Mouse (Mus musculus) cerebellum, postnatal 10 days (tissue): Measurements from ENCODE around the gene Cdh4.

ENCODE experiments used
- DNase-seq, 2 experiments: peaks; one replicate each; pipeline ENCODE4 v3.0.0; 2021; ENCODE audit warnings: mixed read lengths in 2 of 2

The Cdh4 gene

GRCm38 (mm10) chr2:179746491-179746890, 304.3 kb downstream of the Cdh4 start:
- no peak for DNase-seq

- DNase-seq: peak in 1 of 2 experiments; percentile 3
Observed at GRCm38 (mm10) chr2:179749399-179749798, 307.2 kb downstream of the Cdh4 start.

- peak; percentile 4 to 6 for DNase-seq
Observed at GRCm38 (mm10) chr2:179753811-179754210, 311.6 kb downstream of the Cdh4 start.

GRCm38 (mm10) chr2:179754776-179755175, 312.5 kb downstream of the Cdh4 start:
- DNase-seq: peak; percentile 45 to 51

- peak; percentile 50 to 58 for DNase-seq
Observed at GRCm38 (mm10) chr2:179761718-179762441, 319.6 kb downstream of the Cdh4 start.

- peak; percentile 91 to 95 for DNase-seq
Observed at GRCm38 (mm10) chr2:179762521-179763305, 320.5 kb downstream of the Cdh4 start.

- peak in 1 of 2 experiments; percentile 62 for DNase-seq
Observed at GRCm38 (mm10) chr2:179764460-179764859, 322.2 kb downstream of the Cdh4 start.

GRCm38 (mm10) chr2:179766664-179767526, 324.7 kb downstream of the Cdh4 start:
- DNase-seq: peak; percentile 63 to 70

GRCm38 (mm10) chr2:179767527-179767849, 325.3 kb downstream of the Cdh4 start:
- DNase-seq: peak in 1 of 2 experiments; percentile 33

- peak; percentile 83 to 91 for DNase-seq
Observed at GRCm38 (mm10) chr2:179769137-179769536, 326.9 kb downstream of the Cdh4 start.

GRCm38 (mm10) chr2:179769943-179770342, 327.7 kb downstream of the Cdh4 start:
- no peak for DNase-seq

GRCm38 (mm10) chr2:179774440-179775110, 332.3 kb downstream of the Cdh4 start:
- DNase-seq: peak in 1 of 2 experiments; percentile 75

- peak in 1 of 2 experiments; percentile 32 for DNase-seq
Observed at GRCm38 (mm10) chr2:179775999-179776705, 333.9 kb downstream of the Cdh4 start.

- DNase-seq: no peak
Observed at GRCm38 (mm10) chr2:179779266-179779665, 337.0 kb downstream of the Cdh4 start.

- DNase-seq: no peak
Observed at GRCm38 (mm10) chr2:179780961-179781360, 338.7 kb downstream of the Cdh4 start.

- peak in 1 of 2 experiments; percentile 54 for DNase-seq
Observed at GRCm38 (mm10) chr2:179787256-179787655, 345.0 kb downstream of the Cdh4 start.

GRCm38 (mm10) chr2:179787797-179788196, 345.6 kb downstream of the Cdh4 start:
- DNase-seq: peak; percentile 65 to 67

GRCm38 (mm10) chr2:179790684-179791083, 348.5 kb downstream of the Cdh4 start:
- no peak for DNase-seq

GRCm38 (mm10) chr2:179792426-179793133, 350.3 kb downstream of the Cdh4 start:
- DNase-seq: no peak

GRCm38 (mm10) chr2:179794354-179794753, 352.1 kb downstream of the Cdh4 start:
- DNase-seq: peak; percentile 54 to 58

- peak; percentile 61 to 64 for DNase-seq
Observed at GRCm38 (mm10) chr2:179795452-179795851, 353.2 kb downstream of the Cdh4 start.
